Mouse (Mus musculus) urinary bladder, adult 2 months (tissue): ENCODE data around the gene Papss1. TPM values are rescaled to one million over a fixed set of nuclear protein-coding genes. Genes with fewer than 3 reads are reported as not detected.
"Not testable (repeated sequence)": the region's sequence is repeated elsewhere in the genome, so short reads cannot be mapped to it uniquely, and the experiment has no call there.

Source experiments
- DNase-seq: peaks from one replicate; pipeline ENCODE4 v3.0.0; 2022; ENCODE audit warnings: low spot score
- polyA plus RNA-seq: library from polyadenylated mRNA; depleted of rRNA; stranded (reverse); fragments of >200 nt; gene quantifications from 2 replicates; pipeline ENCODE4 v1.2.3, GENCODE M21; 2012; rRNA removed

Papss1 gene
- 42.1 and 45.7 TPM in 2 replicates for polyA plus RNA-seq

DNA sequence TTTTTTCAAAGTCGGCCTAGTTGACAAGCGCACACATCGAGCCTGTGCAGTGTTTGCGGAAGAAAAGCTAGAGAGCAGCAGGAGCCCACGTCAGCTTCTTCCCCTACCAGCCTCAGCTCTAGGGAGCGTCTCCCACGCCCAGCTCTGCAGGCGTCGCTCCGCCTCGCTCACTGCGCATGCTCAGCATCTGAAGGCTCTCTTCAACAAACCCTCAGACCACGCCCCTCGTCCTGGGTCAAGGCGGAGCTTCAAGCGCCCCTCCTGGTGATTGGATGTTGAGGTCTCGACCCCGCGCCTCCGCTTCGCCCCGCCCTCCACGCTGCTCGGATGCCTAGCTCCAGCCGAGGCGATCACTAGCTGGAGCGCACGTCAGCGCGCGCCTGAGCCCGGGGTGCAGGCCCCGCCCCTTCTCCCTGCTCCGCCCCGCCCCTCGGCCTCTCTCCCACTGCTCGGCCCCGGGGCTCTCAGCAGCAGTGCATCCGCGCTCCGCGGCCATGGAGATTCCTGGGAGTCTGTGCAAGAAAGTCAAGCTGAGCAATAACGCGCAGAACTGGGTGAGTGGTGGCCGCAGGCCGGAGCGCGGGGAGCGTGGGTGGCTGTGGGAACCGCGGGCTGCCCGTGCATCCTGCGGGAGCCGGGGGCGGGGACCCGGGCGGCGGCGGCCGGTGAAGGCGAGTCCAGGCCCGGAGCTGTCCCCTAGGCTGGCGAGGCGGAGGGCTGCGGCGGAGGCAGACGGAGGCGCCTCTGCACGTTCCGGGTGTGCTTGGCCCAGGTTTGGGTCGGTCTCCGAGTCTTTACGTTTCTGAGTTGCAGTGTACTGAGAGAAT lies at the start of gene Papss1:
TSS of gene Papss1 (plus strand) at position 339 of the 827 bp plus-strand sequence.
- DNase-seq, result peak; percentile 95

DNA sequence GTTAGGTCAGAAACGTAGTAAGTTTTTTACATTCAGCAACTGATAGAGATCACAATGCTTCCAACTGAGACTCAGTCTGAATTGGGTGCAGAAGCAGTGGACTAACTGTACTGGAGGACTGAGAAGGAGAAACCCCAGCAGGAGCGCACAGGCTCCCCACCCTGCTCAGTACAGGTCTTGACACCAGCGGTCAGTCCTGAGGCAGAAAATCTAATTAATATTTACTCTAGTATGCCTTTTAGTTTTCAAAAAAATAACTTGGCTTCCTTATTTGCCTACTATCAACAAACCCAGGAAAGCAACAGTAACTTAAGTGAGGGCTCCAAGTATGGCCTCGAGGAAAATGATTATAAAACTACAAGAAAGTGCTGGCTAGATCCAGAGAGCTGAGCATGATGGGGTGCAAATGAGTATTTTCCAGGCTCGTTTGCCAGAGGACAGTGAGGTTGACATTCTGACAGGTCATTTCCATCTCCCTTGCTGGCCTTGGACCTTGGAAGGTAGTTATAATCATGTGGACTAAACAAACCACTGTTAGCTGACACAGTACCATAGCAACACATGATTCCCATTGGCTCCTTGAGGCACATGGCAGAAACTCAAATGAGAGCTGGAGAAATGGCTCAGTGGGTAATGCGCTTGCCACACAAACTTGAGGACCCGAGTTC lies 48.1 kb upstream of the Papss1 start:
- no peak for DNase-seq

DNA sequence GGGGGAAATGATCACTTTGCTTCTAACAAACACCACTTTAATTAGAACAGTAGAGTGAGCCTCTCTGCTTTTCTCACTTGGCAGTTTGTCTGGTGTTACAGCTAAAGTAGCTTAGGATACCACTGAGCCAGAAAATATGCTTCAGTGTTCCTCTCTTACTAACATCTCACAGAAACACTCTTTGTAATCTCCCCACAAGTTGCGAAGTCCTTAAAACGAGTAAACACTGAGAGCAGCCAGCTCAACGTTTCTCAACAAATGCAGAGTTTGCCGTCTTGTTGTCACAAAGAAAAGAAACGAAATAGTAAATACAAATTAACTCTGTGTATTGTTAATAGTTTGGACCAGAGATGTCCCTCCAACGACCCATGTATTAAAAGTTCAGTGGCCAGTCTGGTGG lies 46.8 kb upstream of the Papss1 start:
- DNase-seq, result no peak

DNA sequence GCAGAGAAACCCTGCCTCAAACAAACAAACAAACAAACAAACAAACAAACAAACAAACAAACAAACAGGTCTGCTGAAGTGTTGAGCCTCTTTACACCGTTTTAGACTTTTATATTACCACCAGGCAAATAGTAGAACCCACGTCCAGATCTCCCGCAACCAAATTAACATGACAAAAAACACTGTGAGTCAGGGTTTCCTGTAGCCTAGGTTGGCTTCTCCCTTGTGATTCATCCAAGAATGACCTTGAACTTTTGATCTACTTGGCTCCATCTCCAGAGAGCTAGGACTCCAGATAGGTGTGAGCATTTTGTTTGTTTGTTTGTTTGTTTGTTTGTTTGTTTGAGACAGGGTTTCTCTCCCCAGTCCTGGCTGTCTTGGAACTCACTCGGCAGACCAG lies 43.4 kb upstream of the Papss1 start:
- no peak for DNase-seq

DNA sequence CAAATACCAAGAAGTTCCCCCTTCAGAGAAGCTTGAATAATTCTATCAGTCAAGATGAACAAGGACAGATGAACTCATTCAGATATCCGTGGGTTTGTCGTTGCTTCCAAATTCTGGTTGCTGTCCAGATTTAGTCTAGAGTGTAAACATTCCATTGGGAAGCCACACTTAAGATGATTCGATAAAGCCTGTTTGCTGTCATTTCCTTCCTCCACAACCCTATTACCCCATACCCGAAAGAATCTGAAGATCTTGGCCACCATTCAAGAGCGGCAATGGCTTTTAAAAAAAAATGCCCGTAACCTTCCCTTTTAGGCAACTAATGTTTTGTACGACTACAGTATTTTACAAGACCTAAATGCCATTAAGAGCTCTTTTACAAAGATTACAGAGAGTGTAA lies 42.3 kb upstream of the Papss1 start:
- no peak for DNase-seq

DNA sequence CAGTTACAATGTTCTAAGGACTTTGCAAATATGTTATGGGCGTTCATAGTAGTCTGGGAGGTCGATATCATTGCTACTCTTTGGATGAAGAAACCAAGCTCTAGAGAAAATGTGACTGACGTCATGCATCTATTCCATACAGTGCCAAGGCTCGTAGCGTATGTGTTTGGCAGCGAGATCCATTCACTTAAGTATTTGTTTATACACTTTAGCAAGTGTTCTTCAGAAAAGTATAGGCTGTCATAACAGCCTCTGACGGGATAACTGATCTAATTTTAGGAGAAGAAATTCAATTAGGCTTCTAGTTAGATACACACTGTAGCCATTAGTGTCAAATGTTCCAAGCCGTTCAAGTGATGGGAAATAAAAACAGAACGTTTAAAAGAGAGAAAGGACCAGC lies 40.8 kb upstream of the Papss1 start:
- no peak for DNase-seq

DNA sequence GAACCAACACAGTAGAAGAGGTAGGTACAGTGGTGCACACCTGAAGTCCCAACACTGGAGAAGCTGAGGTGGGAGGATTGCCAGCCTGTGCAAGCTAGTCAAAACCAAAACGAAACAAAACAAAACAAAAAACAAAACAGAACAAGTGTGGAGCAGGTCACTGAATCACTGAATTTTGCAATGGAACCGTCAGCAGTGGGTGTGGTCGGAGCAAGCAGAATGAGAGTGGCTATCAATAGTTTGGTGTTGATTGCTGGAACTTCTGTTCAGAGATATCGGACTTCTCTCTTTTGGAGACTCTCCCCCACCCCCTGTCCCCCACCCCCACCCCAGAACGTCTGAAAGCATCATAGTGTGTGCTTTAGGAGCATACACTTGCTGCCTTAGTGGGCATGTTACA lies 40.4 kb upstream of the Papss1 start:
- DNase-seq, result no peak

DNA sequence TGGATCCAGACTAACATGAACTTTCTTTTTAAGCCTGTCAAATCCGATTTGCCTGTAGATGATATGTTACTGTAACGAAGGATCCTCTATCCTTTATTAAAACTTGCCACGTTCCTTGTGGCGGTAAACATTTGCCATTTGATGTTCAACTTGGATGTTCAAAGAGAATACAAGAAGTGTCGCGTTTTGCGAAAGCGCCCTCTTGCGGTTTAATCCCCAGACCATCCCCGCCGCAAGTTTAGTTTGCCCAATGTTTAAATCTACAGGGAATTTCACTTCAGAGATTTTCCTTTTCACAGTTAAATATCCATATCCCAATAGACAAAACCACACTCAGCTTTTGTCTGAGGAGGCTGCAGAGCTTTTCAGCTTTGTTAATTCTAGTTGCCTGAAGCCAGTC lies 39.8 kb upstream of the Papss1 start:
- no peak for DNase-seq

DNA sequence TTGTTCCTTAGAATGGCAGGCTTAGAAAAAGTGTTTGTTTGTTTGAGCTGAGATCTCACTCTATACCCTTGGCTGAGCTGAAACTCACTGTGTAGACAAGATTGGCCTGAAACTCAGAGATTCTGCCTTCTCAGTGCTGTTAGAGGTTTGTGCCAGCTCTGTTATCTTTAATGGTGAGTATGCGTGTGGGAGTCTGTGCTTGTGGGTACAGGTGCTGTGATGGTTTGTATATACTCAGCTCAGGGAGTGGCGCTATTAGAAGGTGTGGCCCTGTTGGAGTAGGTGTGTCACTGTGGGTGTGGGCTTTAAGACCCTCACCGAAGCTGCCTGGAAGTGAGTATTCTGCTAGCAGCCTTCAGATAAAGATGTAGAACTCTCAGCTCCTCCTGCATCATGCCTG lies 39.3 kb upstream of the Papss1 start:
- no peak for DNase-seq

DNA sequence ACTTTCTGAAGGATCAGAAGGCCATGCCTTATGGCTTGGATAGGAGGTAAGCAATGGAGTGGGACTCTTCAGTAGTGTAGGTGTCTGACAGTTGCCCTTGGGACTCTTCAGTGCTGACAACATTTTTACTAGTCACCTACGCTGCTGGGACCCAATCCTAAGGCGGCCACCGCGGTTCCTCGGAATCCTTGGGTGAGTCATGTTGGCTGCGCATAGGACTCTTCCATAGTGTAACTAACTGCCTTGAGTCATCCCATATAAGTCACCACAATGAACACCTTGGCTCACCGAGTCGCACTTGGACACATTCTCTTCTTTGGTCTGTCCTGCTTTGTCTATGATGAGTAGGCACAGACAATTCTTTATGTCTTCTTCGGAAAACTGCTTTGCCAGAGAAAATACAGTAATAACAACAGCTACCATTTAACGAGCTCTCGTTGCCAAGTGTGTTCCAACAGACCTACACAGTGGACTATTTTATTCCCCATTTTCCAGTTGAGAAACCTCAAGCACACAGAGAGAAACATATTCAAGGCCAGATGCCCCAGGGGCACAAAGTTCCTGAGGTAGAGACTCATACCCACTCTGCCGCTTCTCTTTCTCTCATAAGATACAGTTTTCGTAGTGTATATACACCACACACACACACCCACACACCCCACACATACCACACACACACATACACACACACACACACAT lies 23.2 kb upstream of the Papss1 start:
- DNase-seq, result no peak

DNA sequence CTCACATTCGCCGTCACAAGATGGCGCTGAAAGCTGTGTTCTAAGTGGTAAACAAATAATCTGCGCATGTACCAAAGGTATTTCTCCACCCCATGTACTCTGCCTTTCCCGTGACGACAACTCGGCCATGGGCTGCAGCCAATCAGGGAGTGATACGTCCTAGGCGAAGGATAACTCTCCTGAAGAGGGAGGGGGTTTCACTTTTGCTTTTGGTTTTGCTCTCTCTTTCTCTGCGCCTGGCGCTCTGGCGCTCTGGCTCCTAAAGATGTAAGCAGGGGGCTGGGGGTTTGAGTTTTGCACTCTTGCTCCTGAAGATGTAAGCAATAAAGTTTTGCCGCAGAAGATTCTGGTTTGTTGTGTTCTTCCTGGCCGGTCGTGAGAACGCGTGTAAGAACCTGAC lies 17.0 kb upstream of the Papss1 start:
- not testable (repeated sequence) for DNase-seq

DNA sequence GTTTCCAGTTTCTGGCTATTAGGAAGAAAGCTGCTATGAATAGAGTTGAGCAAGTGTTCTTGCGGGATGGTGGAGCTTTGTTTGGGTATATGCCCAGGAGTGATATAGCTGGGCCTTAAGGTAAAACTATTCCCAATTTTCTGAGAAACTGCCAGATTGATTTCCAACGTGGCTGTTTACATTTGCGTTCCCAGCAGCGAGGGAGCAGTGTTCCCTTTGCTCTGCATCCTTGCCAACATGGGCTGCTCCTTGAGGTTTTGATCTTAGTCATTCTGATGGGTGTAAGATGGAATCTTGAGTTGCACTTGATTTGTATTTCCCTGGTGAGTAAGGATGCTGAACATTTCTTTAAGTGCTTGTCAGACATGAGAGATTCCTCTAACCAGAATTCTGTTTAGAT lies 14.5 kb upstream of the Papss1 start:
- DNase-seq, result no peak

DNA sequence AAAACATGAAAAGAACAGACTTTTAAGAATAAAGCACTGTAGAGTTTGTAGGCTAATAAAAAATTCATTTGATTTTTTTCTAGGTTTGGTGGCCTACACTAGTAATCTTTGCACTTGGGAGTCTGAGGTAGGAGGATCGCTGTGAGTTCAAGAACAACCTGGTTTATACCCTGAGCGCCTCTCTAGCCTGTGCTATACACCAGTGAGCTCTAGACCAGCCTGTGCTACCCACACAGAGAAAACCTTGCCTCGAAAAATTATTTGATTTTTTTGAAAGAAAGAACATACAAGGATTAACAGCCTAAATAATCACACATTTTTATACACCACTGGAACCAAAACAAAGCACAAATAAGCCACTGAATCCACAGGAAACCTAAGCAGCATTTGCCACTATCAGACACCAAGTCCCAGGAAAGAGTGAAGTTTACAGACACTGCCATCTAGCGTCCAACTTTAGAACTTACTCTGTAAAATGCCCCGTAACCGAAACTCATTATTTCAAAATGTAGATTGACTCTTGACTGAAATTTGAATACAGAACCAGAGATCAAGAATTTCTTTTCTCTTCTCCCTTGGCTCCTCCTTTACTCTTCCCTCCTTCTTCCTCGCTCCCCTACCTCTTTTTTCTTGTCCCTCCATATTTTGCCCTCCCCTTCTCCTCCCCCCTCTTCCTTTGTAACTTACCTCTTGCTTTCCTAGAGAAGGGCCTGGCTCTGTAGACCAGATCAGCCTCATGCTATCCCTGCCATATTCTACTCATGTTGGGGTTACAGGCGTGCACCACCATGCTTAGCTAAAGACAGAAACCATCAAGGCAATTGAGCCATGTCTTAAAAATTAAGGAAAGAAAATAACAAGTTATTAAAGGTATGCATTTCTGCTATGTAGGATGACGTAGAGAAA lies 12.0 kb upstream of the Papss1 start:
- no peak for DNase-seq

DNA sequence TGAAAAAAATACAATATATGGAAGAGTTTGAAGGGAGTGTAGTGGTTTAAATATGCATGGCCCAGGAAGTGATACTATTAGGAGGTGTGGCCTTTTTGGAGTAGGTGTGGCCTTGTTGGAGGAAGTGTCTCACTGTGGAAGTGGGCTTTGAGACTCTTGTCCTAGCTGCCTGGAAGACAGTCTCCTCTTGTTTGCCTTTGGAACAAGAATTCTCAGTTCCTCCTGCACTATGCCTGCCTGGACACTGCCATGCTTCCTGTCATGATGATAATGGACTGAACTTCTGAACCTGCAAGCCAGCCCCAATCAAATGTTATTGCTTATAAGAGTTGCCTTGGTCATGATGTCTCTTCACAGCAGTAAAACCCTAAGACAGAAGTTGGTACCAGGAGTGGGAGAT lies 8.8 kb upstream of the Papss1 start:
- no peak for DNase-seq

DNA sequence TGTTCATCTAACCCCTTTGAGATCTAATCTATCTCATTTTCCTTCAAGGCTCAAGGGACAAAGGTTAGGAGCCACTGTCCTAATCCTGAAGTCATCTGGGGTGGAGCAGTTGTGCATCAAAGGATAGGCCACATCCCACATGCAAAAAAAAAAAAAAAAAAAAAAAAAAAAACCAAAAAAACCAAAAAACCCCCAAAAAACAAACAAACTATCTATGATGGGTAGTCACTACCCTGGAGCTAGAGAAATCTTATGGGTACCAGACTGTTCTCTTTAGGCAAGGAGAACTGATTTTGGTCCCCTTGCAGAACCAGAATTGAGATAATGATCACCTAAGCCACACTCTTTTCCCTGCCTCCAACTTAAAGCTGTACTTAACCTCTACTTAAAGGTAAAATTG lies 3.0 kb upstream of the Papss1 start:
- no peak for DNase-seq

DNA sequence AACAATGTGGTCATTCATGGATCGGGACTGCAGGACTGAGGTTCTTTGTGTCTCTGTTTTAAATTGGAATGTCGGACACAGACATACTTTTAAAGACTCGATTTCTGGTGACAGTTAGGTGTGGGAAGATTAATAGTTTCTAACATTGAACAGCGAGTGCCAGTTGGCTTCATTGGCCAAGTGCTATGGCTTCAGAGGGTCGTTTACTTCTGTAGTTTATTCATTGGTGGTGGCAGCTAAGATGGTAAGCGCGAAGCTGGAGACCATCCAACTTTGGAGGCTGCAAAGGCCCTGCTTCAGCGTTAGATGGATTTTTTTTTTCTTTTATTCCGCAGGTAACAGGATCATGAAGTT lies 666 bp downstream of the Papss1 start:
- DNase-seq, result no peak

DNA sequence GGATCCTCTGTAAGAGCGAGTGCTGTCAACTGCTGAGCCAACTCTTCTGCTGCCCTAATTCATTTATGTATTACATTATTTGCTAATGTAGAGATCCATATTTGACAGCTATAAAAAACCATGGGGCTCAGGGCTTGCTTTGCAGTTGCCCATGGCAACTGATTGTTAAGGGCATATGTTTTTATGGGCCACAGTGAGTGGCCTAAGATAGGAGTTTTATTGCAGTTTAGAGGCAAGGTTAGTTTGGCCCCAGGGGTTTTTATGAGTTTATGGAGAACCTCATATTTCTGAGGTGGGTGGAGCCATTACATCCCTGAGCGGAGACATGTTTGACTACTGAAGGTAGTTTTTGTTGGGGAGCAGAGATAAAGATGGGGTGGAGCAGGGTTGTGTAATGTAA lies 1.7 kb downstream of the Papss1 start:
- DNase-seq, result no peak

DNA sequence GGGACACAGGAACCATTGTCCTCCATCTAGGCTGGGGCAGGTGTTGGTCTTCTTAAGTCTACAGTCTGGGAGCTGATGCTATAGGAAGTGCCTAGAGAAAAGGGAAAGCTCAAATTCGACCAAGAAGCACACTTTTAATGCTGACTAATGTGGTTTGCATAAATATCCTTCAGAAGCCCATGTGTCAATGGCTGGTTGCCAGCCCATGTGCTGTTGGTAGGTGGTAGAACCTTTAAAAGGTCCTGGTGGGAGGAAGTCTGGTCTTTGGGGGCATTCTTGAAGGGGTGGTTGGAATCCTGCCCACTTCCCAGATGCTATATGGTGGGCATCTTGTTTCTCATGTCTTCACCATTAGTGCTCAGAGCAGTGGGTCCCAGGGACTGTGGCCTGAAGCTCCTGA lies 5.9 kb downstream of the Papss1 start:
- DNase-seq, result no peak

DNA sequence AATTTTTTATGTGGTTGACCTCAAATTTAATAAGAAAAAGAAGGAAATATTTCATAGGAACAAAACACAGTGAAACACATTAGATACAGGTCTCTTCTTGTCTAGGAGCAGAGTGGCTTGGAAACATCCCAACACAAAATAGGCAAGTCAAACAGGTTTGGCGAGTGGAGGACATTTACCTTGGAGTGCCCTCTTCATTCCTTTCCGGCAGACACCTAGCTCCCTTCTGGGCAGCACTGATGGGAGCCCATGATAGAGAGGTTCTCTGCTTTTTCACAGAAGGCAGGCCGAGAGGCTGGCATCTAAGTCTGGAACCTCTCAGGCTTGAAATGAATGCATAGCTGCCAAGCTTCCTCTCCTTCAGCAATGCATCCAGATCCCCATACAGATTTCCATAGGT lies 9.0 kb downstream of the Papss1 start:
- DNase-seq, result no peak

DNA sequence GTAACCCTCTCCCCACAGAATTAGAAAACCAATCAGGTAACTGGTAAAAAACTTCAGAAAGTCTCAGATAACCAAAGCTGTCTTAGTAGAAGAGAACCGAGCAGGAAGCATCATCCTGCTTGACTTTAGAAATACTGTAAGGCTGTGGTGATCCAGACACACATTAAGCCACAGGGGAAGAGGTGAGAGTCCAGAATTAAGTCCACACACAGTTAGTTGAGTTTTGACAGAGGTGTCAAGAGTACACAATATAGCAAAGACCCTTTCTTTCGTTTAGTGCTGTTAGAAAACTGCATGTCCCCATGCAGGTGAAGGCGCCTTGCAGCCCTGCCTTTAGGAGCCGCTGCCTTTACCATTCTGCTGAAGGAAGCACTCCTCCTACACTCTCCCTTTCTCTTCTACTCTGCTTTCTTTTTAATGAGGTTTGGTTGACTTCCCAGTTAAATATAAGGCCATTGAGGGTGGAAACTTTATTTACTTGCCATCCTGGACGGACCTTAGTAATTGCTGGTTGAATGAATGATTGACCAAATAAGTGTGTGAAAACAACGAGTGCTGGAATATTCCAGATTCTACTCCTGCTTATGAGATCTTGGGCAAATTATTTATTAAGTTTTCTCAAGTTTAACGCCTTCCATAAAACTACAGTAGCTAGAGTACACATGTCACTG lies 14.0 kb downstream of the Papss1 start:
- DNase-seq, result no peak

DNA sequence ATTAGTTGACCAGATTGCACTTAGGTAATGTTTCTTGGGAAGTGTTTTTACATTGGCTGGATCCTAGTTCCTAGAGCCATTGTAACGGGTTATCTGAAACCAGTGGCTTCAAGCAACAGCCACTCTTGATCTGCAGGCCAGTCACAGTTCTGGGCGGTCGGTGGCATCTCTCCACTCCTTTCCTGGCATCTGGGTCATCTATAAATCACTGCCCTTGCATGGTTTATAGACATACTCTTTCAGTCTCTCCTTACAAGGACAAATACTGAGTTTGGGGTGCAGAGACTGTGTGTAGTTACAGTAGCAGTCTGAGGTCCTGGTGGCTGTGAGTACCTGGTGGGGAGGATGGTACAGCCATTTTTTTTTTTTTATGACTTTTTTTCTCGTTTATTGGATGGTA lies 15.5 kb downstream of the Papss1 start:
- no peak for DNase-seq
